Mouse (Mus musculus) kidney, adult 8-10 months (tissue): ENCODE measurements around the gene Taf1c.

Experiments
- DNase-seq, 2 experiments: peaks; one replicate each; pipeline ENCODE4 v3.0.0; 2022

The Taf1c gene

DNA sequence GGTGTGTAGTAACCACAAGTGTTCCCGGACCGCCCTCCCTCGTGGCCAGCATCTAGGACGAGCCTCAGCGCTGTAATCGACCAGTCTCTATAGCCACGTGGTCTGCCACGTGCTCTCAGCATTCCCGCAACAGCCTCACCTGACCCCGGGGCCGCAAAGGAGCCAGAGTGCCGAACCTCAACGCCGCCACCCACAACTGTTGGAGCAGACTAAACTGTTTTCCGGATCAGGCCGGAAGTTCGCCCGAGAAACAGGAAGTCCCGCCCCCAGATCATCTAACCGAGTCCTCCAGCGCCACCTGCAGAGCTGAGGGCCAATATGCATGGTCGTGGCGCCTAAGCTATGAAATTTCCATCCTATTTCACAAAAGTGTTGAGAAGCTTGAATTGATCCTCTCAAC lies at the start of gene Taf1c:
Gene Taf1c (minus strand): TSS at position 227 of the 400 bp plus-strand sequence.
- peak; percentile 94 to 96 for DNase-seq

DNA sequence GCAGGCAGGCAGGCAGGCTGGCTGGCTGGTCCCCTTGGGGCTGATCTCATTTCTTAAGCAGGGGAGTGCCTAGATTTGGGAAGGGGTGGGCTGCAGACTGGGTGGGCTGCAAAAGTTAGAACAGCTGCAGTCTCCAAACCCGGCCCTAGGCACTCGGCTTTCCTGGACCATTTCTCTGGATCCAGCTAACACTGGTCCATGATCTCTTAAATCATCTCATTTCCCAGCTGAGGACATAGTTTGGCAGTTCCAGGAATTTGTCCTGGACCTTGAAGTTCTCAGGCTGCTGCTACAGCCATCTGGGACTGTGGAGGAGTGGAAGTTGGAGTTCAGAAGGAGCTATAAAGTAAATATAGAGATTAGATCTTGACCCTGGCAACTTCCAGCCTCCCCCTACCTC lies 46.3 kb upstream of the Taf1c start:
- no peak for DNase-seq

DNA sequence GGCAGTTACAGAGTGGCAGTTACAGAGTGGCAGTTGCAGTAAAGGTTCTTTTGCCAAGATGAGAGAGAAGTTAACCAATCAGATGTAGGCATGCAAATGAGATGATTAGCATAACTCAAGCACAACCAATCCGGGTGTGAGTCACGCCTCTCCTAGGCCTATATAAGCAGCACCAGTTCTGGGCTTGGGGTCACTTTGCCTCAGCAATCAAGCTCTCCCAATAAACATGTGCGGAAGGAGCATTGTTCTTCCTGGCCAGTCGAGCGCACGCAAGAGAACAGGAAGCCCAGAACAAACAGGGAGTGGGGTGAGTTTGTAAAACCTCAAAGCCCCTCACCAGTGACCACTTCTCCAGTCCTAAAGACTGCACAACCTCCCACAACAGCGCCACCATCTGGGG lies 41.8 kb upstream of the Taf1c start:
- DNase-seq, result no peak

DNA sequence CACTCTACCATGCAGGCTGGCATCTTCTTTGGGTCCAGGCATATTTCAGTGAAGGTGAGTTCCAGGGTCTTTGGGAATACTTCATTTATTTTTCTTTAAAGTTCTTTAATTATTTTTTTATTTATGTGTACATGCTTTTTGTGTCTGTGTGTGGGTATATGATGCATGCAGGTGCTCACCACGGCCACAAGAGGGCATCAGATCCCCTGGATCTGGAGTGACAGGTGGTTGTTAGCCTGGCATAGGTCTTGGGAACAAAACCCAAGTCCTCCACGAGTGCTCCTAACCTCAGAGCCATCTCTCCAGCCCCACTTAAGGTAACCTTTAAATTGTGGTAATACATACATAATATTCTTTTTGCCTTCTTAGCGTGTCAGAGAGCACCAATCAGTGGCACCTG lies 41.2 kb upstream of the Taf1c start:
- no peak for DNase-seq

DNA sequence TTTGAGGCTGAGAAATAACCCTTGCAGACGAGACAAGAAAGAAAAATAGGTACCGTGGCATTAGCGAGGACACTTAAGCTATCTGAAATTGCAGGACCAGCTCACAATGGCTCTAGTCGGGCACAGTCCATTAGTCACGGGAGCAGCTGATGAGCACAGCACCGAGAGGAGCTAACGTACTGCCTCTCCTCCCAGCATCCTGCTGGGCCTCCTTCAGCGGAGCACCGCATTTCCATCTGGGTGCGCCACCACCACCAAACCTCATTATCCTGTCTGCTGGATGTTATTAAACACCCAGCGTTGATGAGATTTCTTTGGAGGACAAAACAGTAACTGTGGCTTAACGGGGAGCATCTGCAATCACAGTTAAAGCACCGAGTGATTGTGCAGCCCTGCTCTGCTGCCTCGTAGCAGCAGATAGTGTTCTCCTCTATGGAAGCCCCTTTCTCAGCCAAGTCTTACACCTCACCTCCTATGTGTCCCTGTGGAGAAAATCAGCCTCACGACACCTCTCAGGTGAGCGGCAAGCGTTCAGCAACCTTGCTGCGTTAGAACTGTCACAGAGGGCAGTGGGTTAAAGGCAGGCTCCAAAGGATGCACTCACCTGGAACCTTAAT lies 40.1 kb upstream of the Taf1c start:
- no peak for DNase-seq

DNA sequence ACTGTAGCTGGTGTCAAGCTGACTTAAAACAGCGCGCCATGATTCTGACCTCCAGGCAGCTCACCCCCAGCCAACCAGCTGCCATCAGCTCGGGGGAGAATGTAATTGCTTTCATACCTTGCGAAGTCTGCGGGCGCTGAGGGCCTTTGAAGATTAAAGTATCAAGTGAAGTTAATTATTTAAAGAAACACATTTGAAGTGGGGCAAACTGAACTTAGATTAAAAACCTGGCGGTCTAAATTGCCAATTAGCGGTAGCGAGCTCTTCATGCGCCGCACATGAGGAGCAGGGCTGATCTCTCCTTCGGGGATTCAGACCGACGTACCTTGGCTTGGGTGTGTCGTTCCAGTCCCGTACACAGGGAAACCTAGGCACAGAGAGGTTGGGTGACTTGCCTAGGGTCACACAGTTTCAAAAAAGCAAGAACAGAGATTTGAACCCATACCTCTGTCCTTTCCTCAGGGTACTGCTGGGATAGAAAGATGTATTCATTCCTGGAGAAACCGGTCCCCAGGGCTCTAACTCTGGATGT lies 39.5 kb upstream of the Taf1c start:
- DNase-seq, result no peak

DNA sequence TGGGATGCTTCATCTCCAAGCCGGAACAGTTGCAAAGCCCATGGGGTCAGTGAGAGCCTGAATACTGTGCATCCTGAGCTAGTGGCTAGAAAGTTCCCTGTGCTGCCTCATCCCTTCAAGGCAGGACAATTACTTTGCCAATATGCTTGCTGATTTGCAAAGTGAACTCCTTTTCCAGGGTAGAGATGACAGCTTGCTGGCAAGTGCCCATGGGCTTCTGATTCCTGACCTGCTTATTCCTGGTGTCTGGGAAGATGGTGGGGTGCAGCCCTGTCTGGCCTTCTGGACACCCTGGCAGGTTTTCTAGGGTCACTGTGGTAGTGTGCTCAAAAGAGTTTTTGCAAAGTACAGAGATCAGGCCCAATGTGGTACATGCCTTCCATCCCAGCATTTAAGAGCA lies 37.9 kb upstream of the Taf1c start:
- DNase-seq, result no peak

DNA sequence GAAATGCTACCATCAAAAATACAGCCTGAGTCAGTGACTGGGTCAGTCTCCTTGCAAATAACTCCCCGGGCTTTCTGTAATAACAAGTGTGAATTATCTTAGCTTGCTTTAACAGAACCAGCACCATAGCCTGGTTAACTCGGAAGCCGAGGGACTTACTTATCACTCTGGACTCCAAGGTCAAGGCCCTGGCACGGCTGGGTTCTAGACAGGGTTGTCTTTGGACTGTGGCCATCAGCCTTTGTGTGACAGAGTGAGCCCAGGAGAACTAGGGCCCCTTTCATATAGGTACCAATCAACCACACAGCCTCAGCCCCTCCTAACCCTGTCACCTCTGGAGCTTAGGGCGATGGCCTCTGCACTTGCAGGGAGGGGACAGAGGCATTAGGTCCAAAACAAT lies 36.0 kb upstream of the Taf1c start:
- no peak for DNase-seq

DNA sequence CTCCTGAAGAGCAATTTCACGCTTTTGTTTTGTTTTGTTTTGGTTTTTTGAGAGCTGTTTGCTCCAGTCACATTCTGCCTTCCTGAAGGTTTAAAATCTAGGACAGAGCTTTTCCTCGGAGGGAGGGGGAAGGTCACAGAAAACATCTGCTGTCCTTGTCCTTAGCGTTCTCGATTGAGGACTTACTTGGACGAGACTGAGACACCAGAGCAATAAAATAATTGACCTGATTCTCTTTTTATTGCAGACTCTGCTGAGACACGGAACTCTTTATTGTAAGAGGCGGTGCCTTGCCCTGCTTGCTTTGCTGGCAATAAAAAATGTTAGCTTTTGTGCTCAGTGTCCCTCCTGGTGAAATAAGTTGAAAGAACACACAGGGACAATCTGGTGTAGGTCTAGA lies 34.8 kb upstream of the Taf1c start:
- no peak for DNase-seq

DNA sequence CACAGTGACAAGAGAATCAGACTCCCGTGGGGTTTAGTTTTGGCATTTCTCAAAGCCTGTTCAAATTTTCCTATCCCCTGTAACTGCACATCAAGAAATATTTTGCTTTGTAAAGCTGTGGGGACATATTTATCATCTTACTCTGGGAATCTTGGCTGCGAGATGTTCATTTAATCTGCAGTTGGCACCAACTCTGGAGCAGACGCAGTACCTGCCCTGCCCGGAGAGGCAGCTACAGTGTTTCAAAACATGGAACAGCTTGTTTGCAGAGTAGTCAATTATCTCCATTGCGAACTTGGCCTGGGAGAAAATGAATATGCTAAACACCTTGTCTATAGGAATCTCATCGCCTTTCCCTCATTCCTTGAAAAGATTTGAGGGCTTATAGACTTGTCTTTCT lies 33.2 kb upstream of the Taf1c start:
- no peak for DNase-seq

DNA sequence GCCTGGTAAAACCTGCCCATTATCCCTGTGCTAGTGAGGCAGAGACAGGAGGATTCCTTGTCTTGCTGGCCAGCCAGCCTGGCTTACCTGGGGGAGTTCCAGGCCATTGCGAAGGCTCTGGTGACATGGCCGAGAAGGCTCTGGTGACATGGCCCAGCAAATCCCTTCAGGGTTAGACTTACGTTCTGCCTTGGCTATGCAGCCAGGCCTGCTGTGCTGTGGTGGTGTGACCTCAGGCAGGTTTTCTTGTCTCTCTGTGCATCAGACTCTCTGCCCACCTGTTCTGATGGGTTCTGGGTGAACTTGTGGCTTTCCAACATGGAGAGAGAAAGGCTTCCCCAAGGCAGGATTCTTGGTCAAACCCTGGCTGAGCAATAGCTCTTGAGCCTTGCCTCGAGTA lies 32.4 kb upstream of the Taf1c start:
- DNase-seq, result no peak

DNA sequence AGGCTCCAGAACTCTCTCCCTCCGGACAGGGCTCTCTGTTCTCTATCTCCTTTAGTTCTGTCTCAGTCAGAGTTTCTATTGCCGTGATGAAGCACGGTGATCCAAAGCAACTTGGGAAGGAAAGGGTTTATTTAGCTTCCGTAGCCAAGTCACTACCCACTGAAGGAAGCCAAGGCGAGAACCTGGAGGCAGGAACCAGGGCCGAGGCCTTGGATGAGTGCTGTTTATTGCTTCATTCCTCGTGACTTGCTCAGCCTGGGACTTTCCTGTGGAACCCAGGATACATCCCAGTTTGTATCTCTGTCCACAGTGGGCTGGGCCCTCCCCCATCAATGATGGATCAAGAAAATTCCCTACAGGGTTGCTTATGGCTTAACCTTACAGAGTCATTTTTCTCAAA lies 31.7 kb upstream of the Taf1c start:
- DNase-seq, result no peak

DNA sequence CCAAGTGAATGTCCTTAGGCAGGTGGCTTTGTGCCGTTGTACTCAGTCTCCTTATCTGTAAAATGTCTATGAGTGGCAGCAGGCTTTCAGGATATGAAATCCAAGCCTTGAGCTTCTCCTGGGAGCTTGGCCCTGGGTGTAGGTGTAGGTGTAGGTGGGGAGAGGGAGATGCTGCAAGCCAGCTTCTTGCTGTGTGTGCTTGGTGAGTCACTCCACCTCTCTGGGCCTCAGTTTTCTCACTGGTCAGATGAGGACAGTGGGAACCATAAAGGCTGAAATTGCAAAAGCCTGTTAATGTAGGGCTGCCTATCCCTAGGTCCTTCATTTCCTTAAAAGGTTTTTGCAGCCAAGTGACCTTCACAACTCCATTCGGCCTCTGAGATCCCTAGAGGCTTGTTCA lies 30.9 kb upstream of the Taf1c start:
- no peak for DNase-seq

DNA sequence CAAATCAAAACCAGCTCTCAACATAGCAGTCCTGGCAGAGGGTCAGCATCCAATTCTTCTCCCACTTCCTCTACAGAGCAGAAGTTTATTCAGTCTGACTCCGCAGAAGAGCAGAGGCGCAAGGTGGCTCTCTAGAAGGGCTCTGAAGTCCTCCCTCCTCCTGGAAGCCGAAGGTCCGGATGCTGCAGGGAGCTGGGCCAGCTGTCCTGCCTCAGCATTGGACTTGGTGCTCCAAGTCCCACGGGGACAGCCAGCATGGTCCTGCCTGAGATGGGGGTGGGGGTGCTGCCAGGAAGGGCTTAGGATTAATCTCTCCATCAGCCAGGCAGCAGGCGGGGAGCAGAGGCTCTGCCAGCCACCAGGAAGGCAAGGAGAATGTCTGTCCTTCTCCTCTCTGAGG lies 30.4 kb upstream of the Taf1c start, which contains the start of gene Kcng4:
Gene Kcng4 (minus strand): TSS at position 303 of the 400 bp plus-strand sequence.
- DNase-seq, result peak in 1 of 2 experiments; percentile 7

DNA sequence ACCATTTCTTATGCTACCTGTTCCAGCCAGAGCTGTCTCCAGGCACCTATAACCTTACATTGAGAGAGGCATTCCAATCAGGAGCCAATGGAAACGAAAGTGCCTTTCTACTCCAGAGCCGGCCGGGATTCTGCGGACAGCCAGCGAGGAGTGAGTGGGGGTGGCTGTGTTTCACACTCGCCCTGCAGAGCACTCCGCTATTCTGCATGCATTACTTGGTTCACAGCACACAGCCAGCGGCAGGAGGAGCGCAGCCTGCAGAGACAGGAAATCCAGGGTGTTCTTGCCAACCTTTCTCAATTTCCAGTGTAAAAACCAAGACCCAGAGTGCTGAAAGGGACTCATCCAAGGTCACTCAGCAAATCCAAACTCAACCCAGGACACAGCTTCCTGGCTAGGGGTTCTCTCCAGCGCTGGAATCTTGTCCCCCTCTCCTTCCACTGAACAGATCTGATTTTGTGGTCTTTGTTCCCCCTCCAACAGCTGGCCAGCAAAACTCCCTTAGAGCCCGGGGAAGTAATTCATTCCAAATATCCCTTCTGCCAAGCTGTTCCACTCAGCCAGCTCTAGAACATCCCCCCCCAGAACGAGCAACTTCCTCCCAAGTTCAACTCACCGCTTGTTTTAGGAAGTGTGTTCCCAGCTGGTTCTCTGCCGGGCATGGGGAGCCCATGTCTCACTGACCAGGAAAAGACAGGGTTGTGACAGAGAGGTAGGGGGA lies 29.8 kb upstream of the Taf1c start:
- peak; percentile 10 to 16 for DNase-seq

DNA sequence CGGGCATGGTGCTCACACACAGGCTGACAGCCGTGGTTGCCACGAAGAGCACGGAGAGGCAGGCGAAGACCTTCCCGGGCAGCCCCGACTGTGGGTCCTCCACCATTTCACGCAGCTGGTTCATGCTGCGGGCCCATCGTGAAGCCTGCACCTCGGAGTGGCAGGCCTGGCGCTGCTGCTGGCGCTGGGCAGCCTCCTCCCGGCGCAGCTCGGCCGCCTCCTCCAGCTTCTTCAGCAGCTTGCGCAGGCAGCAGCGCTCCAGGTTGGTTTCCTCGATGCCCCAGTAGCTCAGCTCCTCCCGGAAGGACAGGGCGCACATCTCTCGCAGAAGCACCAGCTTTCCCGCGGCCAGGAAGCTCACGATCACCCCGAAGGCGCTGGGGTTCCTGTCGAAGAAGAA lies 27.9 kb upstream of the Taf1c start:
- no peak for DNase-seq

DNA sequence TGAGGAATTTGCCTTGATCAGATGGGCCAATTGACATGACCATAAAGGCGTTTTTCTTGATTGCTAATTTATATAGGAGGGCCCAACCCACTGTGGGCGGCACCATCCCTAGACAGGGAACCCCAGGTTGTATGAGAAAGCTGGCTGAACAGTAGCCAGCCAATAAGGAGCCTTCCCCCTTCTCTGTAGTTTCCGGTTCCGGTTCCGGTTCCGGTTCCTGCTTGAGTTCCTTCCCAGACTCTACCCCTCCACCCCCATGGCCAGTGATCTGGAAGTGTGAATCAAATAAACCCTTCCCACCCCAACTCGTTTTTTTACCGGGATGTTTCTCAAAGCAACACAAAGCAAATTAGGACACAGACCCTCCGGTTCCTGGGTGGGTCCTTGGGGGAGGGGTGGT lies 27.2 kb upstream of the Taf1c start:
- no peak for DNase-seq

DNA sequence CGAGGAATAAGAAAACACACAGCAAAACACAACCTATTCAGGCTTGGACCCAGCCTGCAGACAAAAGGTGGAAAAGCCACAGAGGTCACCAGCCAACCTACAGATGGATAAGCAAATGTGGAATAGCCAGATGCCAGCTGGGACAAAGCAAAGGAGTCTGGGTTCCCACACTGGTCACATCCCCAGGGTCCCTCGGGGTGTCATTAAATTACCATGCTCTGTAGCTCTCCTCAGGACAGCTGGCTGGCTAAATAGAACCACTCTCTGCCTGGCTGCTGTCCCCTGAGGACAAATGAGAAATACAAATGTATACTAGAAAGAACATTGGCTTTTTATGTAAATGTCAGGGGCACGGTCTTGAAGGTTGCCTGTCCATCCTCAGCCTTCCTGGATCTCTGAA lies 25.8 kb upstream of the Taf1c start:
- DNase-seq, result no peak

DNA sequence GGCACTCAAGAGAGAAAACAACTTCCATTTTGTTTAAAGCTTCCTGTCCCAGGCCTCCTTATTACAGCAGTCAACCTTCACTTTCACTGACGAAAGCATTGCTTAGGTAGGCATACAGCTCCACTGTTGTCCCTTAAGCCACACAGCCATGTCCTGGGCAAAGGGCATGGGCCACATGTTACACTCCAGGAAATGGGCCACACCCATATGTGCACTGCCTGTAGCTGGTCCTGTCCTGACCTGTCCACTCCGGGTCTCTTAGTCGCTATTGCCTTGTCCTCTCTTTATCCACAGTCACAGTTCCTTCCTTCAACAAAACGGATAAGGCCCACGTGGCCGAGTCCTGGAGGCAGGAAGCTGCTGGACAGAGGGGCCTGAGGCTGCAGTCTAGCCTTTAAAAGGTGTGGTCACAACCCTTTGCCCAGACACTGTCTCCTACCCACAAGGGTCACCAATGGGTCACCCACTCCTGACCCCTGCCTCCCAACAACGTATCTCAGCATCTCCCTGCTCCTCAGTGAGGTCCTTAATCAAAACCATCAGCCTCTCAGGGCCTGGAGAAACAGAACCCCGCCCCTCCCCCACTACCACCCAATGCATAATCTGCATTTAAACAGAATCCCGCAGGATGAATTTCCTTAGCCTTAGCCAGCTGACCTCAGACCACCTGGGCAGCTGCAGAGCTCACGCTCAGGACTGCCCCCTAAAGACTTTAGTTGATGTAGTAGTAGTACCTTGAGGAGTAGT lies 22.8 kb upstream of the Taf1c start:
- DNase-seq, result no peak

DNA sequence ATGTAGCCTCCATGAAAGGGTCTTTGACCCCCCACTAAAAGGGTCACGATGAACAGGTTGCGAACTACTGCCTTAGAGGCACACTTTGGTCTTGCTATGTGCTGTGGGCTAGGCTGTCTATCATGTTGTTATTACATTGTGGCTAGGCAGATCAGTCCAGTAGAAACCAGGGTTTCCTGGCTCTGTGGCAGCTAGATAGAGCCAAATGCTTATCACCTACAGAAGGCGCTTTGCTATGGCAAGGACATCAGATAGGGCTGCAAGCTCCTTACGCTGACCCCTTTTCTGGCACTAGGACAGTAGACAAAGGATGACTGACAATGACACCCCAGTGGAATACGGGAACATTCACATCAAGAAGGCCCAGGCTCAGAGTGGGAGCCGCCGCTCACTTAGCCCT lies 22.2 kb upstream of the Taf1c start:
- no peak for DNase-seq

DNA sequence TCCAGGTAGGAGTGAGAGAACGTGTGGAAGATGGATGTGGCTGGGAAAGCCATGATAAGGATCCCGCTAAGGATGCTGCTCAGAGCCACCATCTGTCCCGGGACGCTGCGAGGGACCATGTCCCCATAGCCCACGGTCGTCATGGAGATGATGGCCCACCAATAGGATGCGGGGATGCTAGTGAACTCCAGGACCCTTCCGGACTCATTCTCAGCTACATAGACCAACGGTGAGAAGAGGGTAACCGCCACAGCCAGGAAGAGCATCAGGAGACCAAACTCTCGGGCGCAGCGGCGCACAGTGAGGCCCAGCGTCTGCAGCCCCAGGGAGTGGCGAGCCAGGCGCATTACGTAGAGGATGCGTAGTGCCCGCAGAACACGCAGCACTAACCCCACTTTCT lies 20.8 kb upstream of the Taf1c start:
- DNase-seq, result no peak

DNA sequence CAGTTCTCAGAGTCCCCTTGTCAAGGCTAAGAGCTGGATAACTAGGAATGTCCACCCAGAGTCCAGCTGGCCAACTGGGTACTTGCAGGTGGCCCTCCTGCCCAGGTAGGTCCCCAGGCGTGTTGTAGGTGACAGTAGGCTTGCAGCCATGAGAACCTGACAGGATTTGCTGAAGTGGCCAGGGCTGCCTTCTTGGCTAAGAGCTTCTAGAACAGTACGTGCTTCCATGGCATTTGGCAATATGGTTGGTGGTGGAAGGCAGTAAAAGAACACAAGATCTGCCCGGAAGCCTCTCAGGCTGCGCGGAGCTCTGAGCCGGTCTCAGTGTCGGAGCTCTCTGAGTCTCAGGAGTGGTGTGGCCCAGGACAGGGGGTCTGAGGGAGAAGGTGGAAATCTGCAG lies 19.9 kb upstream of the Taf1c start:
- no peak for DNase-seq

DNA sequence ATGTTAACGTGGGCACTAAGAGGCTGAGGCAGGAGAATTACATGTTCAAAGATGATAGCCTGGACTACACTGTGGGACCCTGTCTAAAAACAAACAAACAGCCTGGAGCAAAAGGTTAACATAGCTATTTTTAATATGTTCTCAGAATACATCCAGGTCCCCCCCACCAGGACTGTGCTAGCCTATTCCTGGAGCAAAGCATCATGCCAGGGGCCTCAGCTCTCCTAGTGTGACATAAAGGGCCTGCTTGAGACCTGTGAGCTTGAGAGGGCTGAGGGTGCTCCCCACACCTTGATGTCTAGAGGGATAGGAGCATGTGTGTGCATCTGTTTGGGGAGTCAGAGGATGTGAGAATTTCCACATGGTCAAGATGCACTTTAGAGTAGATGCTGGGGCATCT lies 18.7 kb upstream of the Taf1c start:
- DNase-seq, result no peak

DNA sequence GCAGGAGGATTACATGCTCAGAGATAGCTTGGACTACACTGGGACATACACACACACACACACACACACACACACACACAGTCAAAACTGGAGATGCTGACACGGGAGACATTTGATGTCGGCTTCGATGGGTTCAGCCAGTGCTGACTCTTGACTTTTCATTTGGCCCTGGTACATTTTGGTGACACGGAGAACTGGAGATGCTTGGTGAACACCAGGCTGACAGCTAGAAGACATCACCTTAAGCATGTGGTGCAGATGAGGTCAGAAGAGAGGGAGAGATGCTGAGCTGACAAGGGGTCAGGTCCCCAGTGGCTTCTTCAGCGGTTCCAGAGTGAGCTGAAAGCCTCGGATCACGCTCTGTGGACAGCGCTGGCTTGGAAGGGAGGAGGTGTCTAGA lies 18.0 kb upstream of the Taf1c start:
- no peak for DNase-seq
